Mouse (Mus musculus) layer of hippocampus, adult 9-10 months (tissue): ENCODE data around the gene Selenbp1.
"Not testable (repeated sequence)": the region's sequence is repeated elsewhere in the genome, so short reads cannot be mapped to it uniquely, and the experiment has no call there.

Experiments used
- DNase-seq: peaks from one replicate; pipeline ENCODE4 v3.0.0; 2022; ENCODE audit warnings: low spot score

Selenbp1 gene

GRCm38 (mm10) chr3:94932279-94932678 lies 577 bp upstream of the Selenbp1 start:
- not testable (repeated sequence) for DNase-seq

- DNase-seq, result not testable (repeated sequence)
These were observed 748 bp downstream of the Selenbp1 start for GRCm38 (mm10) chr3:94933604-94934003.

GRCm38 (mm10) chr3:94934564-94934963 lies 1.7 kb downstream of the Selenbp1 start:
- not testable (repeated sequence) for DNase-seq

- DNase-seq, result not testable (repeated sequence)
These were observed 2.5 kb downstream of the Selenbp1 start for GRCm38 (mm10) chr3:94935332-94935731.

- not testable (repeated sequence) for DNase-seq
These were observed 3.3 kb downstream of the Selenbp1 start for GRCm38 (mm10) chr3:94936147-94936546.

GRCm38 (mm10) chr3:94937194-94937593 lies 4.3 kb downstream of the Selenbp1 start:
- DNase-seq, result not testable (repeated sequence)

- DNase-seq, result not testable (repeated sequence)
These were observed 7.2 kb downstream of the Selenbp1 start for GRCm38 (mm10) chr3:94940033-94940432.

GRCm38 (mm10) chr3:94942211-94942967 lies 9.5 kb downstream of the Selenbp1 start:
- DNase-seq, result not testable (repeated sequence)

GRCm38 (mm10) chr3:94943706-94944105 lies 10.8 kb downstream of the Selenbp1 start:
- not testable (repeated sequence) for DNase-seq

- no peak for DNase-seq
These were observed 15.3 kb downstream of the Selenbp1 start for GRCm38 (mm10) chr3:94948066-94948614.

- DNase-seq, result no peak
These were observed 16.8 kb downstream of the Selenbp1 start for GRCm38 (mm10) chr3:94949645-94950044.

GRCm38 (mm10) chr3:94952806-94953205 lies 19.9 kb downstream of the Selenbp1 start:
- no peak for DNase-seq

GRCm38 (mm10) chr3:94953384-94953763 lies 20.5 kb downstream of the Selenbp1 start:
- no peak for DNase-seq

GRCm38 (mm10) chr3:94953764-94954616 lies 21.1 kb downstream of the Selenbp1 start, which contains the start of gene Rfx5:
Gene Rfx5, plus strand, starts transcription at chr3:94954075.
- DNase-seq, result peak; percentile 93

- no peak for DNase-seq
These were observed 25.4 kb downstream of the Selenbp1 start for GRCm38 (mm10) chr3:94958295-94958694.

- no peak for DNase-seq
These were observed 27.0 kb downstream of the Selenbp1 start for GRCm38 (mm10) chr3:94959871-94960270.

GRCm38 (mm10) chr3:94960322-94960721 lies 27.5 kb downstream of the Selenbp1 start:
- no peak for DNase-seq

GRCm38 (mm10) chr3:94964989-94965388 lies 32.1 kb downstream of the Selenbp1 start:
- DNase-seq, result no peak

GRCm38 (mm10) chr3:94965878-94966277 lies 33.0 kb downstream of the Selenbp1 start:
- DNase-seq, result no peak

GRCm38 (mm10) chr3:94972552-94972951 lies 39.7 kb downstream of the Selenbp1 start:
- DNase-seq, result no peak

GRCm38 (mm10) chr3:94973620-94974019 lies 40.8 kb downstream of the Selenbp1 start:
- DNase-seq, result no peak

GRCm38 (mm10) chr3:94974026-94974527 lies 41.2 kb downstream of the Selenbp1 start:
- DNase-seq, result no peak
